Mouse (Mus musculus): ENCODE results near the gene A630001G21Rik. TPM values are rescaled to one million over a fixed set of nuclear protein-coding genes. Genes with fewer than 3 reads are reported as not detected.

Gene A630001G21Rik
- total RNA-seq, 2 experiments from 2014 or later = 0.76 to 1.5 TPM

DNA sequence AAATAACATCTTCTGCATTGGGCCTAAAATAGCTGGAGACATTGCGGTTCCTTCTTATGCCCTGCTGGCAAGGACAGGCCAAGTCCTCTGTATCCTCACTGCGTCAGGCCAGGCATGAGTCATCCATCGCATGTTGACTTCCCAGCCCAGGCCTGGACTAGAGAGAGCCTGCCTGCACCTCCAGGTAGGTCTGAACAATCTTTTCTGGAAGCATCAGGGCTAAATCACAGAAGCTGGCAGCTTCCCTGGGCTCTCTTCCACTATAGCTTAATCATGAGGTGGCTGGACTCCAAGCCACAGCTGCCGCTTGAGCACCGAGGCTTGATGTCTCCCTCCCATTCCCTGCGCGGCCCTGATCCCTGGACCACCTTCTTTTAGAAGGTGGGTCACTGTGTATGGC is 3.3 kb downstream of the A630001G21Rik start:
- DNase-seq (ENCODE audit: low spot score in 2 of 2) = no peak

- no peak for DNase-seq (ENCODE audit: low spot score in 2 of 2)
Measured at GRCm38 (mm10) chr1:85771976-85772375, 6.5 kb downstream of the A630001G21Rik start.

DNA sequence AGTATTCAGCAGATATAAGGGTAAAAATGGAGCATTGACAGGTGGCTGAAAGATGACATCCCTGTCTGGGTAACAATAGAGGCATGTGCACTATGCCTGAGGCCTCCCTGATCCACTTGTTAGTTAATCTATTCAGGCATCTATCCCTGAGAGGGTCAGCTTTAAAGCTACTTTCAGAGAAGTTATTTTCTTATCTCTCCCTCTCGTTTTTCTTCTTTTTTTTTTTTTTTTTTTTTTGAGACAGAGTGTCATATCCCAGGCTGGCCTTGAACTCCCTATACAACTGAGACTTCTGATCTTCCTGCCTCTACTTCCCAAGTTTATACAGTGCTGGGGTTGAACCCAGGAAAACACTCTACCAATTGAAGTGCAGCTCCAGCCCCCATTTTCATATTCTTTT is 10.7 kb downstream of the A630001G21Rik start:
- no peak for DNase-seq (ENCODE audit: low spot score in 2 of 2)

- DNase-seq (ENCODE audit: low spot score in 2 of 2) = no peak
Measured at GRCm38 (mm10) chr1:85766120-85766519, 12.3 kb downstream of the A630001G21Rik start.

DNA sequence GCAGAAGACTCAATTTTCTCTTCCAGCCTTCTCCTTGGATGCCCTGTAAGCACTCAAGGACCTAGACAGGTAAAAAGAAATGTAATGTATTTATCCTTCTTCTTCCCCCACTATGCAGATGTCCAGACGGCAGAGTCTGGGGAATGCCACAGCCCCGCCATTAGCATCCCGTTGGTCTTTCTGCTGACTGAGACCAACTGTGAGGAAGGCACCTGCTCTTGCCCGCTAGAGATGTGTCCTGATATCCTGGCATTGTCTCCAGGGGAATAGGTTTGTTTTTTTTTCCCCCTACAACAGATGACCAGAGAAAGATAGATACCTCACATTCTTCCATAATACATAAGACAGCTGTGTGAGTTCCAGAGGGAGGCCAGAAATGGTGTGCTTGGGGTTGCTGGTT is 14.2 kb downstream of the A630001G21Rik start:
- no peak for DNase-seq (ENCODE audit: low spot score in 2 of 2)

DNA sequence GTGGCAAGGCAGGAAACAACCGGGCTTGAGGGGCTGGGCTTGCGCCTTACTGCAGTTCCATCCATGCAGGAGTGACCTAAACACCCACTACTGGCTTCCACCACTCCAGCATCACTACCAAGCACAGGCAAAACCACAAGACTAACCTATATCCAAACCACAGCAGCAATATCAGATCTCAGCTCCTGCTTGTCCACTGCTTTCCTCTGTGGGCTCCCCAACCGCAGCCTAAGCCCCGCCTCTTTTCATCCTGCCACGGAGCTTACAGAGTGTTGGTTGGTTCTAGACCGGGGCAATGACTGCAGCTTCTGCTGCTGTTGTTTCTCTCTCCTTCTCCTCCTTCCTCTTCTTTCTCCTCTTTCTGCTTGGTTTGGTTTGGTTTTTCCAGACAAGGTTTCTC is 15.1 kb downstream of the A630001G21Rik start:
- no peak for DNase-seq (ENCODE audit: low spot score in 2 of 2)

GRCm38 (mm10) chr1:85761665-85762064 is 16.8 kb downstream of the A630001G21Rik start:
- no peak for DNase-seq (ENCODE audit: low spot score in 2 of 2)

DNA sequence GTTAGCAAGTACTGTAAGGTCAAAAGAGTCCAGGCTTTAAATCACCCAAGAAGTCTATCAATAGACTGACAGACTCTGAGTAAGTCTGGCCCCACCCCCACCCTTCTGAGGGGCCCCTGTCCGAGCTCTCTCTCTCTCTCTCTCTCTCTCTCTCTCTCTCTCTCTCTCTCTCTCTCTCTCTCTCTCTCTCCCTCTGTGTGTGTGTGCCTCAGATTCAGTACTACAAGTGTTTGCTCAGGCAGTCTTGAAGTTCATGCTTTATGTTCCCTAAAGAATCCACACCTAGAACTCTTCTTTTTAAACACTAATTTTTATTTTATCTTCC is 19.5 kb downstream of the A630001G21Rik start:
- no peak for DNase-seq (ENCODE audit: low spot score in 2 of 2)

DNA sequence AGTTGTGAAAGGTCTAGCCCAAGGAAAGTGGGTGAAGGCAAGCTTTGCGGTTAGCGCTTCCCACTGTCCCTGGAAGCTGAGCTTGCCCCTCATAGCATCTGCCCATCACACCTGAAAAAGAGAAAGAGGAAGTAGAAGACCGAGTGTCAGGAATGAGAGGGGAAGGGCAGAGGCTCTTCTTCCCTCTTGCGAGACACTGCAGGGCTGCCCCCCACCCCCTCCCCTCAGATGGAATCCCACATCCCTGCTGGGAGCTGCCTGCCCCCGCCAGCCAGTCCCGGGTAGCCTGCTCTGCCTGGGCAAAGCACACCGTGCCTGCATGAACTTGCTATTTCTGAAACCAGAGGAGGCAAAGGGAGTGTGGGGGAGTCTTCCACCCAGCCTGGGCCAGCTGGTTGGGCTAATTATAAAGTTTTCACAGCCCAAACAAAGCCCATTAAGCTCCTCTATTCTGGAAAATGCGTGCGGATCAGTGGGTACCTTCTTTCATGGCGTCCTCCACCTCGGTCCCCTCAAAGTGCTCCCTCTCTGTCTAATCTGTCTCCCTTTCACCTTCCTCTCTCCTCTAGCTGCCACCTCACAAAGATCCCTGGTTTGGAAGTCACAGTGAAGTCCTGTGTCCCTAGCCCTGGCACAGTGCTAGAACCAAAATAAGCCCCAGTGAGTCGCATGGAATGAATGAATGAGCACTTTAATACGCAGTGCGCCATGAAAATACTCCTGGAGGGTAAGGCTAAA is 20.0 kb downstream of the A630001G21Rik start:
- no peak for DNase-seq (ENCODE audit: low spot score in 2 of 2)

DNA sequence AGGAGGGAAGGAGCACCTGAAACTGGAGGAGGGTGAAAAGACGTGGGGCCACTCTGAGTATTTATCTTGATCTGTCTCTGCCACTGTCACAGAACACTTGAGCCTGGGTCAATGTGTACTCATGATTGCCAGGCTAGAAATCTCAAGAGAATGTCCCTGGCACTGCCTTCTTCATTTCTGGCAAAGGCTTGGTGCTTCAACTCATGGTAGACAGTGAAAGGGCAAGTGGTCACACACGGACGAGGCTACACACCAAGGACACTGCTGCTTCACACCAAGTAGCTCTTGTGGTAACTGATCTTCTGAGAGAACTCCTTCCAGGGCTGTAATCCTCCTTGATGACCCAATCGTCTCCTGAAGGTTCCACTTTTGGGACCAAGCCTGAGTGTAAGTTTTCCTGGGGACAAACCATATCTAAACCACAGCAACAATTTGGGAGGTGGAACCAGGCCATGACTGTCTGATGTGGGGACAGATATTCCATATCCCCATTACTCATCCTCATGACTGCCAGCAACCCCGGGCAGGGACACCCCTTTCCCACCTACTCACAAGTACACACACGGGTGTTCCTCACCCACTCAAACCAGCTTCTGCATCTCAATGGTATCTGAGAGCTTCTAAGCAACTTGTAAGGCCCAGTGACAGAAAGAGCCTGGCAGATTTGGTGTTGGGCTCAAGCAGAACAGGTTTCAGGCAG is 20.8 kb downstream of the A630001G21Rik start:
- no peak for DNase-seq (ENCODE audit: low spot score in 2 of 2)

- DNase-seq (ENCODE audit: low spot score in 2 of 2) = no peak
Measured at GRCm38 (mm10) chr1:85751932-85752680, 26.3 kb downstream of the A630001G21Rik start.

- DNase-seq (ENCODE audit: low spot score in 2 of 2) = no peak
Measured at GRCm38 (mm10) chr1:85751494-85751893, 26.9 kb downstream of the A630001G21Rik start.

DNA sequence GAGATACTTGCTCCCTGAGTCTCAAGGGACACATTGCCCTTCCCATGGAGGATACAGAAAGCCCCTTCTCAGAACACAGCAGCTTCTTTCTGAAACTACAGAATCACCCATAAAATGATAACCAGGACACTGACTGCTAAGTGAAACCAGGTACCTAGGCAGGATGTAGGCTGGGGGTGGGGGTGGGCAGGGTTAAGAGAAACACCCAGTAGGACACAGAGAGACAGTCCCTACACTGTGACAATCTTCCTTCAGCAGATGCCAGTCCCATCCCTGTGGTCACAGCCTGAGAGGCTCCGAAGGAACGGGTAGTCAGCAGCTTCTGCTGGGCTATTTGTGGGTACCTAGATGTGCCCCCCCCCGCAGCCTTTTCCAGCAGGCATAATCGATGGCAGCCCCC is 27.8 kb downstream of the A630001G21Rik start:
- DNase-seq (ENCODE audit: low spot score in 2 of 2) = no peak

GRCm38 (mm10) chr1:85749829-85750228 is 28.6 kb downstream of the A630001G21Rik start:
- DNase-seq (ENCODE audit: low spot score in 2 of 2) = no peak

- no peak for DNase-seq (ENCODE audit: low spot score in 2 of 2)
Measured at GRCm38 (mm10) chr1:85746511-85746910, 31.9 kb downstream of the A630001G21Rik start.

DNA sequence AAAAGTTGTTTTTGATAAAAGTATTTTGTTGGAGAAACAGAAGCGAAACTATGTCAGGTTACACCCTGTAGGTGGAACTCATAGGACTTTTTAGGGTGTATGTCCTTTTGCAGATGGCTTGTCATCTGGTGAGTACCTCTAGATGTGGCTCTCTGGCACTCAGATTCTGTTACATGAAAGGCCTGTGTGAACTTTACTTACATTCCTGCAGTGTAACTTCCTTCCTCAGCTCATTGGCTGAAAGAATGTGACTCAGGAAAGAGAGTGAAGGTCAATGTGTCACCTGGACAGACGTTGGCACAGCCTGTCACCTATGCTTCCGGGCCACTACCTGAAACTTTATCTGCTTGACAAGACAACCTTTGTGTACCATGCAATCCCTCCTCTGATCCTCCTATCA is 33.9 kb downstream of the A630001G21Rik start:
- DNase-seq (ENCODE audit: low spot score in 2 of 2) = no peak

DNA sequence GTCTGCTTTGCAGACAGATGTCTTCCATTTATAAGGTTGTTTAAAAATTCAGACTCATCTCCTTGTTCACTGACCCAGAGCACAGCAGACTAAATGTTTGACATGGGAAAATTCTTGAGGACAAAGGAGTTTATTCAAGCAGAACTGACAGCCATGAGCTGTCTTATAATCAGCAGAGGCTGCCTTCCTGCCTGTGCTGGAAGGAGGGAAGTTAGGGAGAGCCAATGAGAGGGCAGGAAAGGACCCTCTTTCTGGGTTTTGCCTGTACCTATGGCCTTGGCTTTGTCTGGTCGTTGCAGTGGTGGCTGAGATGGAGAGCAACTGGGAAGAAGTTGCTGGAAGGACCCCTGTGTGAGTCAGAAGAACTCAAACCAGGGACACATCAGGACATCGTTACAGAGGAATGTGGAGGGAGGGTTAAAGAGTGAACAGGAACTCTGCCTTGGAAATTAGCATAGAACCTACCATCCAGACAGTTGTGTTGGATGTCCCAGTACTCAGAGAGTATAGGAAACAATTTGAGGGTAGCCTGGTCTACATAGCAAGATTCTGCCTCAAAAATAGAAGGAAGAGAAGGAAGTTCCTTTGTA is 35.4 kb downstream of the A630001G21Rik start:
- DNase-seq (ENCODE audit: low spot score in 2 of 2) = no peak

GRCm38 (mm10) chr1:85742333-85742732 is 36.1 kb downstream of the A630001G21Rik start:
- DNase-seq (ENCODE audit: low spot score in 2 of 2) = no peak

DNA sequence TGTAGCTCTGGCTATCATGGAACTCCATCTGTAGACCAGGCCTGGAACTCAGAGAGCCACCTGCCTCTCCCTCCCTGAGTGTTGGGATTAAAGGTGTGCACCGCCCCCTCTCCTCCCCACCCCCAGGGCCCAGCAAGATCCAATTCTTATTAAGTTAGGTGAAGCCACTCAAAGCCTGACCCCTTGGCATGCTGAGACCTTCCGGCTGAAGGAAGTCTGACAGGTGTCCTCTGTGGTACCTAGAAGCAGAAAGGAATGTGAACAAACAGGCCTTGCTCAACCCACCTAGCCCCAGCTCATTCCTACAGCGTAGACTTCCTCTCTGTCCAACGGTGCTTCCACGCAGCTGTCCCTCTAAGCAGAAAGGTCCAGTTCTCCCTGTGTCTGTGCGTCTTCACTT is 37.5 kb downstream of the A630001G21Rik start:
- DNase-seq (ENCODE audit: low spot score in 2 of 2) = no peak

DNA sequence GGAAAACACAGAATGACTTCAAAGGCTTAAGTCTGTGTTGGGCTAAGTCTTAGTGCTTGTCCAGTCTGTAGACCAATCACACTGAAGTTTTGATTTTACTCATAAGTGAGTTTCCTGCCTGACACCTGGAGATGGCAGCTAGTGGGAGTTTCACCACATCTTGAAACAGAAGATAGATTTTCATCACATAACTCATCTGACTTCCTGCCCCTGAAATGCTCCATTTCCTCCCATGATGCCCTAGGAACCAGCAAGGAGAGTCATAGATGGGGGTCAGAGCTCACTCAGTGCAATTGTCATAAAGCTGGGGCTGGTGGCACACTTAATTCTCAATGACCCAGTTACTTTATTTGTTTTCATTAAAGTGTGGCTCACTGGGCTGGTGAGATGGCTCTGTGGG is 38.6 kb downstream of the A630001G21Rik start:
- no peak for DNase-seq (ENCODE audit: low spot score in 2 of 2)

GRCm38 (mm10) chr1:85739000-85739399 is 39.4 kb downstream of the A630001G21Rik start:
- no peak for DNase-seq (ENCODE audit: low spot score in 2 of 2)

Measured in adrenal gland, postnatal 4 days (tissue).